Mouse (Mus musculus): Measurements from ENCODE around the gene Mybpc3.

- TF ChIP-seq CTCF (IDR thresholded peaks at IDR 0.05; ENCODE audit: insufficient read depth, low read length) (no peak), POLR2A (IDR thresholded peaks at IDR 0.05; ENCODE audit: borderline replicate concordance, extremely low read depth, low read depth, low read length) (no peak)
Observed at GRCm38 (mm10) chr2:91152885-91153377, 35.0 kb downstream of the Mybpc3 start.

All from lung, adult 2 months (tissue).